Mouse (Mus musculus) olfactory bulb, adult 2 months (tissue): ENCODE measurements around the gene Mypn.

Experiments
- CTCF ChIP-seq: fragments of 200-500 bp; IDR thresholded peaks from 2 replicates; pipeline ENCODE4 v1.5.1; 2012; ENCODE audit warnings: low read depth, mild to moderate bottlenecking, low read length, moderate library complexity; ENCODE audit not compliant: insufficient read depth
- POLR2A ChIP-seq: fragments of 200-500 bp; IDR thresholded peaks from 2 replicates; pipeline ENCODE4 v1.6.1; 2012; ENCODE audit warnings: mild to moderate bottlenecking, low read depth, low read length, moderate library complexity; ENCODE audit not compliant: insufficient read depth

DNA sequence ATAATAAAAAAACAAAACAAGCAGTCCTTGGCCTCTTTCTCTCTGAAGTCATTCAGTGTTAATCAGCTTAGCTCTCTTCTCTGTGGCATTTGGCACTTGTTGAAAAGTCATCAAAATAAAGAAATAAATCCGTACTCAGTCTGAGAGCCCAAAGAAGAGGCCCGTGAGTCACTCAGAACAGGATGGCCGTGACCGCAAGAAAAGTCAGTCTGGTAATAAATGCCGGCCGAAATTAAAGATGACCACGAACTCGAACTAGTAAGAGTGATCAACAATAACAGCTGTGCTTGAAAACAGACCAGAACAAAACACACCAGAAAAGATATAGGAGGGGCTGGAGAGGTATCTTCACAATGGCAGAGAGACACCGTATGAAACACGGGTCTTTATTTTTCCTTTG, 79.7 kb downstream of the Mypn start:
- TF ChIP-seq CTCF (no peak), POLR2A (no peak)
